Mouse (Mus musculus): ENCODE measurements around the gene Gpa33.

DNA sequence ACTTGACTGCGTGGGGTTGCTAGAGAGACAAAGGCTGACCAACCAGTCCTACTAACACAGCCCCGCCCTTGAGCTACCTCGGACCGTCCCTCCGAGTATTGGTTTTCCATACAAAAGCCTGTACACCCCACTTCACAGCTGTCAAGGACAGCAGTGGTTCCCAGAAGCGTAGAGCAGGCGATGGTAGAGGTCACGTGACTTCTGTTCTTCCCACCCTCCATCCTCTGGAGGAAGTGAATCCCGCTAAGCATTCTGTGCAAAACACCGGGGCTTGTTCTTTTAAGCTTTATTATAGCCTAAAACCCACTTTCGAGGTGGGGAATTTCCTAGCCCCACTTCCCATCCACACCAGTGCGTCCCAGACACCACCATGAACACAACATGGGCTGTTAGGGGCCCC, 27.7 kb downstream of the Gpa33 start:
- no peak for TF ChIP-seq POLR2A (IDR thresholded peaks at IDR 0.05; ENCODE audit: control insufficient read depth, low read depth, low read length)
- TF ChIP-seq CTCF (IDR thresholded peaks at IDR 0.05; ENCODE audit: control insufficient read depth, insufficient read depth, insufficient replicate concordance, low read depth, low read length), result no peak

All from testis, adult 2 months (tissue).